Mouse (Mus musculus) heart, embryonic 13.5 days (tissue): ENCODE measurements around the gene Agtr1b. TPM values are rescaled to one million over a fixed set of nuclear protein-coding genes. Genes with fewer than 3 reads are reported as not detected.

Experiments used
- ATAC-seq: fragments of 200-750 bp; cut with Nextera tagmentation; 2 replicates; pipeline ENCODE4 v1.8.0; 2017; ENCODE audit warnings: moderate TSS enrichment; ENCODE audit not compliant: insufficient number of reproducible peaks, low FRiP score, low TSS enrichment; ENCODE audit errors: extremely low read depth
- H3K27ac ChIP-seq: fragments of 300-500 bp; sonication (generic); replicated peaks from 2 replicates; pipeline ENCODE4 v1.5.1; 2015; ENCODE audit warnings: moderate library complexity, mild to moderate bottlenecking, inconsistent platforms
- H3K27me3 ChIP-seq: fragments of 300-500 bp; sonication (generic); replicated peaks from 2 replicates; pipeline ENCODE4 v1.6.1; 2015; ENCODE audit warnings: mild to moderate bottlenecking, inconsistent platforms
- H3K36me3 ChIP-seq: fragments of 300-500 bp; sonication (generic); 2 replicates; pipeline ENCODE4 v1.6.1; 2015; ENCODE audit warnings: mild to moderate bottlenecking, inconsistent platforms
- H3K4me1 ChIP-seq: fragments of 300-500 bp; sonication (generic); 2 replicates; pipeline ENCODE4 v1.6.1; 2015; ENCODE audit warnings: inconsistent platforms
- H3K4me2 ChIP-seq: fragments of 300-500 bp; sonication (generic); 2 replicates; pipeline ENCODE4 v1.6.1; 2015; ENCODE audit warnings: inconsistent platforms, mild to moderate bottlenecking, moderate library complexity
- H3K4me3 ChIP-seq: fragments of 300-500 bp; sonication (generic); 2 replicates; pipeline ENCODE4 v1.5.1; 2015; ENCODE audit warnings: moderate library complexity, mild to moderate bottlenecking, inconsistent platforms
- H3K9ac ChIP-seq: fragments of 300-500 bp; sonication (generic); 2 replicates; pipeline ENCODE4 v1.6.1; 2015; ENCODE audit warnings: inconsistent platforms, mild to moderate bottlenecking, moderate library complexity
- H3K9me3 ChIP-seq: fragments of 300-500 bp; sonication (generic); 2 replicates; pipeline ENCODE4 v1.6.1; 2016; ENCODE audit warnings: inconsistent platforms
- WGBS: fragments of 180-500 bp; shearing (Covaris S2); methylation state at CpG from one replicate; pipeline ENCODE4 v1.1.7; 2015; ENCODE audit warnings: mixed read lengths; 5-methylcytosine and 5-hydroxymethylcytosine counted together
- polyA plus RNA-seq: library from polyadenylated mRNA; unstranded; fragments of >200 nt; fragmentation: Nextera tagmentation; extraction: Ambion mirVana; gene quantifications from 2 replicates; pipeline ENCODE4 v1.2.1, GENCODE M21; 2015

Agtr1b gene
- polyA plus RNA-seq: 0.09 and 0.17 TPM in 2 replicates

GRCm38 (mm10) chr3:20366558-20367522, at the start of gene Agtr1b:
Gene Agtr1b (minus strand): TSS chr3:20367177.
- 12% methylated on average over 19 of the region's 19 CpGs for WGBS
- Histone ChIP-seq H3K4me3 (peak within 1 kb of the TSS; percentile 43), H3K27ac (no peak within 1 kb of the TSS), H3K9me3 (no peaks in the 10 kb centered on the region), H3K9ac (0 out of 2 replicates have a peak within 1 kb of the TSS, but pooled peaks have one; percentile 67), H3K4me2 (peak within 1 kb of the TSS; percentile 72), H3K4me1 (peaks cover 7% of the 10 kb centered on the region), H3K36me3 (no peaks in the 10 kb centered on the region), H3K27me3 (no peaks in the 10 kb centered on the region)
- ATAC-seq: no peak

- no peaks in the 10 kb centered on the region for H3K9me3 ChIP-seq
- no peak overlapping the region for H3K9ac ChIP-seq
- H3K4me2 ChIP-seq: no peak overlapping the region
- H3K4me1 ChIP-seq: no peaks in the 10 kb centered on the region
- ATAC-seq: no peak
- H3K36me3 ChIP-seq: no peaks in the 10 kb centered on the region
- no peak overlapping the region for H3K27ac ChIP-seq
- no peak overlapping the region for H3K4me3 ChIP-seq
- no peaks in the 10 kb centered on the region for H3K27me3 ChIP-seq
Measured at GRCm38 (mm10) chr3:20353598-20353997, 13.4 kb downstream of the Agtr1b start.

GRCm38 (mm10) chr3:20348206-20348605, 18.8 kb downstream of the Agtr1b start:
- H3K4me1 ChIP-seq: no peaks in the 10 kb centered on the region
- H3K27ac ChIP-seq: no peak overlapping the region
- ATAC-seq: no peak
- H3K36me3 ChIP-seq: no peaks in the 10 kb centered on the region
- no peak overlapping the region for H3K4me2 ChIP-seq
- no peak overlapping the region for H3K4me3 ChIP-seq
- H3K27me3 ChIP-seq: no peaks in the 10 kb centered on the region
- no peak overlapping the region for H3K9ac ChIP-seq
- H3K9me3 ChIP-seq: no peaks in the 10 kb centered on the region

GRCm38 (mm10) chr3:20340402-20340801, 26.6 kb downstream of the Agtr1b start:
- no peaks in the 10 kb centered on the region for H3K4me1 ChIP-seq

GRCm38 (mm10) chr3:20334681-20335080, 32.3 kb downstream of the Agtr1b start:
- H3K9me3 ChIP-seq: no peaks in the 10 kb centered on the region
- no peaks in the 10 kb centered on the region for H3K4me1 ChIP-seq
- H3K27ac ChIP-seq: no peak overlapping the region
- no peaks in the 10 kb centered on the region for H3K36me3 ChIP-seq
- no peak overlapping the region for H3K4me3 ChIP-seq
- H3K9ac ChIP-seq: no peak overlapping the region
- ATAC-seq: no peak
- 51% methylated on average over 5 of the region's 5 CpGs for WGBS
- no peak overlapping the region for H3K4me2 ChIP-seq
- H3K27me3 ChIP-seq: no peaks in the 10 kb centered on the region

More at GRCm38 (mm10) chr3:20340402-20340801, 26.6 kb downstream of the Agtr1b start:
- no peaks in the 10 kb centered on the region for H3K27me3 ChIP-seq
- 91% methylated on average over 1 of the region's 1 CpGs for WGBS
- H3K36me3 ChIP-seq: no peaks in the 10 kb centered on the region
- no peaks in the 10 kb centered on the region for H3K9me3 ChIP-seq
- no peak overlapping the region for H3K27ac ChIP-seq
- H3K4me2 ChIP-seq: no peak overlapping the region
- ATAC-seq: no peak
- H3K9ac ChIP-seq: no peak overlapping the region
- no peak overlapping the region for H3K4me3 ChIP-seq

- WGBS: 38% methylated on average over 1 of the region's 1 CpGs
- Histone ChIP-seq H3K9me3 (no peaks in the 10 kb centered on the region), H3K9ac (no peak overlapping the region), H3K36me3 (no peaks in the 10 kb centered on the region), H3K27ac (no peak overlapping the region), H3K4me2 (no peak overlapping the region), H3K4me1 (no peaks in the 10 kb centered on the region), H3K27me3 (no peaks in the 10 kb centered on the region), H3K4me3 (no peak overlapping the region)
- no peak for ATAC-seq
Measured at GRCm38 (mm10) chr3:20317233-20317632, 49.7 kb downstream of the Agtr1b start.

GRCm38 (mm10) chr3:20309142-20309541, 57.8 kb downstream of the Agtr1b start:
- no peaks in the 10 kb centered on the region for H3K36me3 ChIP-seq
- no peaks in the 10 kb centered on the region for H3K27me3 ChIP-seq
- H3K4me2 ChIP-seq: no peak overlapping the region
- no peak overlapping the region for H3K9ac ChIP-seq
- no peak for ATAC-seq
- H3K9me3 ChIP-seq: no peaks in the 10 kb centered on the region
- no peak overlapping the region for H3K27ac ChIP-seq
- H3K4me1 ChIP-seq: no peaks in the 10 kb centered on the region
- no peak overlapping the region for H3K4me3 ChIP-seq
- WGBS: 84% methylated on average over 4 of the region's 4 CpGs

GRCm38 (mm10) chr3:20307256-20307655, 59.7 kb downstream of the Agtr1b start:
- Histone ChIP-seq H3K4me1 (no peaks in the 10 kb centered on the region), H3K4me3 (no peak overlapping the region), H3K27ac (no peak overlapping the region), H3K36me3 (no peaks in the 10 kb centered on the region), H3K4me2 (no peak overlapping the region), H3K9me3 (no peaks in the 10 kb centered on the region), H3K27me3 (no peaks in the 10 kb centered on the region), H3K9ac (no peak overlapping the region)
- no peak for ATAC-seq
- 69% methylated on average over 4 of the region's 4 CpGs for WGBS

GRCm38 (mm10) chr3:20304758-20305352, 62.1 kb downstream of the Agtr1b start:
- Histone ChIP-seq H3K27ac (no peak overlapping the region), H3K27me3 (no peaks in the 10 kb centered on the region), H3K9me3 (no peaks in the 10 kb centered on the region), H3K4me3 (no peak overlapping the region), H3K4me2 (no peak overlapping the region), H3K4me1 (no peaks in the 10 kb centered on the region), H3K36me3 (no peaks in the 10 kb centered on the region), H3K9ac (no peak overlapping the region)
- no peak for ATAC-seq
- 36% methylated on average over 2 of the region's 2 CpGs for WGBS

GRCm38 (mm10) chr3:20295546-20295945, 71.4 kb downstream of the Agtr1b start:
- WGBS: 34% methylated on average over 3 of the region's 3 CpGs

GRCm38 (mm10) chr3:20294542-20295348, 72.2 kb downstream of the Agtr1b start:
- no peak for ATAC-seq
- 78% methylated on average over 9 of the region's 9 CpGs for WGBS

More at GRCm38 (mm10) chr3:20295546-20295945, 71.4 kb downstream of the Agtr1b start:
- Histone ChIP-seq H3K36me3 (no peaks in the 10 kb centered on the region), H3K4me2 (no peak overlapping the region), H3K9me3 (0 out of 2 replicates have a peak, but pooled peaks cover 2% of the 10 kb centered on the region), H3K27ac (no peak overlapping the region), H3K4me3 (no peak overlapping the region), H3K27me3 (no peaks in the 10 kb centered on the region), H3K9ac (no peak overlapping the region), H3K4me1 (no peaks in the 10 kb centered on the region)
- no peak for ATAC-seq

More at GRCm38 (mm10) chr3:20294542-20295348, 72.2 kb downstream of the Agtr1b start:
- no peak overlapping the region for H3K27ac ChIP-seq
- H3K36me3 ChIP-seq: no peaks in the 10 kb centered on the region
- no peaks in the 10 kb centered on the region for H3K27me3 ChIP-seq
- no peaks in the 10 kb centered on the region for H3K4me1 ChIP-seq
- 0 out of 2 replicates have a peak, but pooled peaks cover 2% of the 10 kb centered on the region for H3K9me3 ChIP-seq
- H3K4me2 ChIP-seq: no peak overlapping the region
- no peak overlapping the region for H3K9ac ChIP-seq
- H3K4me3 ChIP-seq: no peak overlapping the region
